Mouse (Mus musculus): Measurements from ENCODE around the gene Naa38. TPM values are rescaled to one million over a fixed set of nuclear protein-coding genes. Genes with fewer than 3 reads are reported as not detected.

The Naa38 gene
- total RNA-seq, 2 experiments from 2014 or later, result 109 to 127 TPM

DNA sequence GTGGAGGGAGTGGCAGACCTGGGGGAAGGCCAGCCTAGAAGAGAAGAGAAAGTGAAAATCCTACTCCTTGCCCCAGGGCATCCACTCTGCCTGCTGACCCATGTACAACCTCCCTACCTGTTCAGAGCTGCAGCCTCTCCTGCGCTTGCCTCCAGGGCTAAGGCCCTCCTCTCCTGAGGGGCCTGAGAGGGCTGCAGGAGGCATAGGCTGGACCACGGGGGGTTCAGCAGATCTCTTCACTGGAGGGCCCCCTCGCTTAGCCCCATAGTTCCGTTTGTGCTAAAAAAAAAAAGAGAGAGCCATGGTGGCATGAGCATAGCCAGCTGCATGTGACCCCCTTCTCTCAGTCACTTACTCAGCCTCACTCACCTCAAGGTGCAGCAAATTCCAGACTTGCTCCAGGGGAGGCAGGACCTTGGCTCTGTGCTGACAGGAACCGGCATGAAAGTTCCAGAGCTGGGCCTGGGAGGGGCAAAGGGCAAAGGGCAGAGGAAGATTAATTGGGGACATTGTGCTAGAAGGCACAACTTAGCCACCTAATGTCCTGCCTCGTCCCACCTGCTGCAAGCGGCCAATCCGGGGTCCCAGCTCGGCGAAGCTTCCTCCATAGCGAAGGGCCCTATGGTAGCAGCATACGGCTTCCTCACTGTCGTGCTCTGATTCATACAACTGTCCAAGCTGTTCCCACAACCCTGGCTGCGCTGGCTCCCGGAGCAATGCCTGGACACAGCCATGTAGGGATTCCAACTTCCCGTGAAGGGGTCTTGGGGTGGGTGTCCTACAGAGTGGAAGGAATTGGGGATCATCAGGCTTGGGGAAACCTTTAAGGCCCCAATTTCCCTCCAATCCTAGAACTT, 11.8 kb downstream of the Naa38 start:
- TF ChIP-seq CTCF (conservative IDR thresholded peaks at IDR 0.05), result no peak
- Histone ChIP-seq H3K27ac (peak overlapping the region; percentile 99; the same call in 1 of the 2 replicates), H3K4me3 (peak overlapping the region; percentile 8; the same call in 1 of the 2 replicates)
- DNase-seq (ENCODE audit: low spot score in 2 of 2), result no peak

DNA sequence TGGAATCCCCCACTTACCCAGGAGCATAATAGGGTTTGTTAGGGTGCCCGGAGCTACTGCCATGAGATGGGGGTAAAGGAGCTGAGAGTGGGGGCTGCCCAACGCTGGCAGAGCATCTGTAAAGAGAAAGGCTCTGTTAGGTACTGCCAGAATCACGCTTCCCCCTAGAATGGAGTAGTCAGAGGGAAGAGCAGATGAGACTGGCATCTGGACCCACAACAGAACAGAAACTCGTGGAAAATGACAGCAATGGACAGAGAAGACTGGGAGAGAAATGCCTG, 12.4 kb downstream of the Naa38 start:
- TF ChIP-seq CTCF (conservative IDR thresholded peaks at IDR 0.05), result no peak
- no peak for DNase-seq (ENCODE audit: low spot score in 2 of 2)
- Histone ChIP-seq H3K4me3 (peak overlapping the region; percentile 87), H3K27ac (peak overlapping the region; percentile 99)

DNA sequence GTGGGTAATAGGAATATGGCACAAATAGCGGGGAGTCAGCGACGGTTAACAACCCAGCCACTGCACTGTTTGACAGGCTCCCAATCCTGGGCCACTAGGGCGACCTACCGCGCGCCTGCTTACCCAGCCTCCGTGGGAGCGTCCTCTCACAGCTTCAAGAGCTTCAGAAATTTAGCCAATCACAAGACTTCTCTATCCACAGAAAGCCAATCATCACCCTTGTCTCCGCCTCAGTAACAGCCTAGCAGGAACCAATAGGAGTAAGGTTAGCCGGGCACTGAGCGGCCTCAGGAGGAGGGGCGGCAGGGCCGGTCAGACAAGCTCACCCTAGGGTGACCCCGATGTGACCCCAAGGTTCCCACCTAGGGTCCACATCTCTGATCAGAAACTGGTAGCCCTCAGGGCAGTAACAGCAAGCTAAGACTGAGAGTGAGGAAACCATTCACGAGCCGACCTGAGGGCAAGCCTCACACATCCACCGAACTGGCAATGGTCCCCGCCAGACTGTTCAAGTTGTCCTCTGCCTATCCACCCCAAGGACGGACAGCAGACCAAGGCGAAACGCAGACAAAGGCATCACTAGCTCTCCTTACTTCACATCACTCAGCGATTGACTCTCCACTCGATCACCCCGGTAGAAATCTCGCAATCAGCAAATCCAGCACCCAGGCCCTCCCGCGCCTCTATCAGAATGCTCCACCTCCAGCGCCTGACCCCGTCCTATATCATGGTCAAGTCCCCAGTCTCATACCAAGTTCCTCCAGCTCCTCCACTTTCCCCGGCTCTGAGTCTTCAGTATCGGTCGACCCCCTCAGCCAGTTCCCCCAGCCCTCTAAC, 13.5 kb downstream of the Naa38 start:
- peak; percentile 54 for TF ChIP-seq CTCF (conservative IDR thresholded peaks at IDR 0.05)
- peak overlapping the region; percentile 99 for H3K27ac ChIP-seq
- peak; percentile 74 to 91 for DNase-seq (ENCODE audit: low spot score in 2 of 2)
- H3K4me3 ChIP-seq, result peak overlapping the region; percentile 87

DNA sequence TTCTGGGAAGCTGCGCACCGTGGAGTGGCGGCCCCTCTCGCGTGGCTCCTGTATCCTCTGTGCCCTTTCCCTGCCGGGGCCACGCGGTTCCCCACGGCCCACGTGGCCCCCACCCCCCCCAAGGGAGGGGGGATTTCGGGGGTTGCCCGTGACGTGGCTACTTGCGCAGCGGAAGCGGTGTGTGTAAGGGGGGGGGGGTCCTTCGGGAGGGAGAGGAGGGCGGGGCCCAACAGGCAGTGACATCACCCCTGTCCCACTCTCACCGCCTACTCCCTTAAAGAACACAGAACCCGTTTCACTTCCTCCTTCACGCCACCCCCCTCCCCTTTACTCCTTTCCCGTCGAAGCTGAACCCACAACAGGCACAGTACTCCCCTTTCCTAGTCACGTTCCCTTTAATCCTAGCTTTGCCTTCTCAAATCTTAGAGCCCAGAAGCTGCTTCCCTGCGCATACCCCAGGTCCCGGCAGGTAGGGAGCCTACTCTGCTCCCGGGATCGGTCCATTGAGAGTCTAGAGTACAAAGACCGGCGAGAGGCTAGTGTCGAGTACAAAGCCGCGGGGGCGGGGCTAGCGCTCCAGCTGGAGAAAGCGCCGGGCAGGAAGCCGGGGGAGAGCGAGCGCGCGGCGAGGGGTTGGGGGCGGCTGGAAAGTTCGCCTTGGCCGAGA, 14.2 kb downstream of the Naa38 start:
- H3K27ac ChIP-seq, result peak overlapping the region; percentile 99
- DNase-seq (ENCODE audit: low spot score in 2 of 2), result peak in 1 of 2 experiments; percentile 72
- peak overlapping the region; percentile 87 for H3K4me3 ChIP-seq
- no peak for TF ChIP-seq CTCF (conservative IDR thresholded peaks at IDR 0.05)

GRCm38 (mm10) chr11:69410045-69410309, 14.7 kb downstream of the Naa38 start:
- H3K4me3 ChIP-seq, result peak overlapping the region; percentile 87
- no peak for DNase-seq (ENCODE audit: low spot score in 2 of 2)
- H3K27ac ChIP-seq, result peak overlapping the region; percentile 99
- TF ChIP-seq CTCF (conservative IDR thresholded peaks at IDR 0.05), result no peak

GRCm38 (mm10) chr11:69410310-69411072, 15.2 kb downstream of the Naa38 start:
- Histone ChIP-seq H3K27ac (peak overlapping the region; percentile 99), H3K4me3 (peak overlapping the region; percentile 87)
- peak in 1 of 2 experiments; percentile 47 for DNase-seq (ENCODE audit: low spot score in 2 of 2)
- TF ChIP-seq CTCF (conservative IDR thresholded peaks at IDR 0.05), result no peak

GRCm38 (mm10) chr11:69411073-69411535, 15.8 kb downstream of the Naa38 start:
- no peak for TF ChIP-seq CTCF (conservative IDR thresholded peaks at IDR 0.05)
- peak overlapping the region; percentile 99 for H3K27ac ChIP-seq
- DNase-seq (ENCODE audit: low spot score in 2 of 2), result peak; percentile 92 to 94
- peak overlapping the region; percentile 87 for H3K4me3 ChIP-seq

DNA sequence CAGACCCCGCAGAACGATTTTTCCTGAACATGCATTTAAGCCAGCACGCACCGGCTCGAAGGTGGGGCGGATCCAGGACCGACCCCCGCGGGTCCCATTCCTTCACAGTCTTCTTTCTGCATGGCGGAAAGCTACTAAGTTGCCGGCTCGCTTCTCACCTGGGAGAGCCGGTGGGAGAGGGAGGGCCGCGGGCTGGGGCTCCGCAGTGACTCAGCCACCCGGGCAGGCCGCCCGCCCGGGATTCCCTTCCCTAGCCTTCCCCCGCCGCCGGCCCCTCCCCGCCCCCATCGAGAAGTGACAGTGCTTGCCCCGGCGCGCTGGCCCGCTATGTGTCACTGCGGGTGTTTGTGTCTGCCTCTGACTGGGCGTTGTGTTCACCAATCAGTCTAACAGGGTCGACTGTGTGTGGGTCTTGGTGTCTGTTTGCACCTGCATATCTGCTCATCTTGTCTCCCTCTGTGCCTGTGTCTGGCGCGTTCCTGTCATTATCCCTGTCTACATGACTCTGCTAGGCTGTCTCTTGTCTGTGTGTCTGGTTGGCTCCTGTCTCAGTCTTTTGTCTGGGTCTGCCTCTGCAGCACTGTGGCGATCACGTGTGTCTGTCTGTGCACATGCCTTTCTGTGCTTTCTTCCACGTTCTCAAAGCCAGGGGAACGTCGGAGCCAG, 16.4 kb downstream of the Naa38 start:
- H3K27ac ChIP-seq, result peak overlapping the region; percentile 99
- TF ChIP-seq CTCF (conservative IDR thresholded peaks at IDR 0.05), result no peak
- peak in 1 of 2 experiments; percentile 39 for DNase-seq (ENCODE audit: low spot score in 2 of 2)
- H3K4me3 ChIP-seq, result peak overlapping the region; percentile 87

DNA sequence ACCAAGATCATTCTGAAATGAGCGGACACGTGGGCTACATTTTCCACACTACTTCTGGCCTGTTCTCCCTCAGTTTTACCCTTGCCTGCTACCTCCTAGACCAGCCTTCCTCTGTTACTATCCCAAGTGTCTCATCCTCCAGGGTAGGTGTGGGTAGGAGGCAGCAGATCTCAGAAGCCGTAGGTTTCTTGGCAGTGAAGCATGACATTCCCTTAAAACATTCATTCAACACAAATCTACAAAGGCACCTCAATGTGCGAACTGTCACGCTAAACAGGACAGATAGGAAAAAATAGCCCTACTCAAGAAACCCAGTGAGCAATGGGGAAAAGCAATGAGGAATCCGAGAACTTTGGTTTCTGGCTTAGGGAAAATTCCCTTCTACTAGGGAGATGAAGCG, 17.3 kb downstream of the Naa38 start:
- H3K27ac ChIP-seq, result peak overlapping the region; percentile 99
- H3K4me3 ChIP-seq, result peak overlapping the region; percentile 87
- TF ChIP-seq CTCF (conservative IDR thresholded peaks at IDR 0.05), result no peak
- no peak for DNase-seq (ENCODE audit: low spot score in 2 of 2)

- Histone ChIP-seq H3K27ac (peak within 1 kb of the TSS; percentile 99), H3K4me3 (peak within 1 kb of the TSS; percentile 87)
- peak; percentile 68 to 80 for DNase-seq (ENCODE audit: low spot score in 2 of 2)
- no peak for TF ChIP-seq CTCF (conservative IDR thresholded peaks at IDR 0.05)
These were observed 18.2 kb downstream of the Naa38 start, which contains the start of gene Kdm6b for GRCm38 (mm10) chr11:69413221-69414181. TSS of gene Kdm6b (minus strand) at chr11:69413675.
